Mouse (Mus musculus) adrenal gland, postnatal 25 days (tissue): ENCODE measurements around the gene Akr1b3. TPM values are rescaled to one million over a fixed set of nuclear protein-coding genes. Genes with fewer than 3 reads are reported as not detected.
"Not testable (repeated sequence)": the region's sequence is repeated elsewhere in the genome, so short reads cannot be mapped to it uniquely, and the experiment has no call there.

Experiments
- DNase-seq: peaks from one replicate; pipeline ENCODE4 v3.0.0; 2021; ENCODE audit warnings: mixed read lengths
- long read RNA-seq: library from polyadenylated mRNA; stranded (forward); transcript quantifications from one replicate; pipeline ENCODE4 v2.0.0, GENCODE M21; 2021
- total RNA-seq: library from RNA; stranded (reverse); gene quantifications from 2 replicates; pipeline ENCODE4 v1.2.3, GENCODE M21; 2021

The Akr1b3 gene
- total RNA-seq, result 224 and 233 TPM in 2 replicates
- long read RNA-seq, transcript Akr1b3-201 (10 exons, 1,387 nt), result major isoform, 122 of 134 reads
- long read RNA-seq, partial matches to known transcripts, result 8 of 134 reads
- long read RNA-seq, other reads (novel, unspliced or antisense), result 4 of 134 reads

DNA sequence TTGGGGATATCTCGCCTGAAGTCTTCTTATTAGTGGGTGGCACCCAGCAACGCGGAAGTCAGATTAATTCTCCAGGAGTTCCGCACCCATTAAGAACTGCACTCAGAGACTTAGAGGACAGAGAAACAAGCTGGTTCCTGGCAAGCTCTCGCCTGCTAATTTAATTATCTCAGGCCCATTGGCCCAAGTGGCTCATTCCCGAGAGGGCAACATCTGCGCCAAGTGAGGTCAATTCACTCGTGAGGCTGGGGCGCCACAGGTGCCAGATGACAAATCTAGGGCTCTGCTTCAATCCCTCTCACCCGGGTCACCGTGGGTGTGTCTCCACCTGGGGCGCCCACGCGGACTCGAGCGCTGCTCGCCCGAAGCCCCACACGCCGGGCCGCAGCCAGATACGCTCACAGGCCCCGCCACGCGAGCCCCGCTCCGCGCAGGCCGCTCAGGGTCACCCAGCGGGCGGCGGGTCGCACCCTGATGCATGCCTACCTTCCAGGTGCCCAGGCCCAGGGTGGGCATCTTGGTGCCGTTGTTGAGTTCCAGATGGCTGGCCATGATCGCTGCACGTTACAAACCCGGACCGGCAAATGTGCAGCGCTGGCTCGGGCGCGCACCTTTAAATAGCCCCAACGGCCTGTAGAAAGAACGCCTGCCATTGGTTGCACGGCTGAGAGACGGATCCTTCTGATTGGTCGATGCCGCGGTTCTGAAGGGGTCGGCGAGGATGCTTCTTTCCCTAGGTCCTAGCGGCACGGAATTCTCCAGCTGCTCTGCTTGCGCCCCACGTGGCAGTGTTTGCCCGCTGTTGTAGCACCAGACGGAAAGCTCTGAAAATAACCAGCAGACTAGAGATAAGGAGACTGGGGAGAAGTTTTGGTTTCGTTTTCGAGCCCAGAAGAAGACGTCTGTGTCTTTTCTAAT, at the start of gene Akr1b3:
Gene Akr1b3, minus strand, starts transcription at position 625 of the 918 bp plus-strand sequence.
- peak; percentile 87 for DNase-seq

DNA sequence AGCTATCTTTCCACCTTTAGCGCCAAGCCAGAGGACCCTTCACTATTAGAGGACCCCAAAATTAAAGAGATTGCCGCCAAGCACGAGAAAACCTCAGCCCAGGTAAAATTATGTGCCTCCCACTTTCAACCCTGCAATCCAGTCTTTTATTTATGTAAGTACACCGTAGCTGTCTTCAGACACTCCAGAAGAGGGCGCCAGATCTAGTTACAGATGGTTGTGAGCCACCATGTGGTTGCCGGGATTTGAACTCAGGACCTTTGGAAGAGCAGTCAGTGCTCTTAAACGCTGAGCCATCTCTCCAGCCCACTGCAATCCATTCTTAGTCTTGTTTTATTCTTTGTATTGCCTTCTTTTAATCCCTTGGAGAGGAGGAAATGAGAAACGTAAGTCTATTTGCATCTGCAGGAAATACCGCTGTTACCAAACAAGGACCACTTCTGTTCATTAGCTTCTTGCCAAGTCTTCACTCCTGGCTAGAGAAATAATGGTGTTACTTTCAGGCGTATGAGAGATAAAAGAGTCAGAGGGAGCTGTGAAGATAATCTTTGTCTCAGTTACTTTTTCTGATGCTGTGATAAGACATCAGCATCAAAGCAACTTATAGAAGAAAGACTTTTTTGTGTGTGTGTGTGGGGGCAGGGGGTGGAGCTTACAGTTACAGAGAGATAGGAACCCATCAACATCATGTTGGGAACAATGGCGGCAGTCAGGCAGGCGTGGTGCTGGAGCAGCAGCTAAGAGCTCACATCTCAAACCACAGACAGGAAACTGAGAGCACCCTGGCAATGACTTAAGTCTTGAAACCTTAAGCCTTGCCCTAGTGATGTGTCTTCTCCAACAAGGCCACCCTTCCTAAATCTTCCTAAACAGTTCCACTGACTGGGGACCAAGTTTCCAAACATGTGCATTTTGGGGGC, 47.2 kb upstream of the Akr1b3 start:
- no peak for DNase-seq

DNA sequence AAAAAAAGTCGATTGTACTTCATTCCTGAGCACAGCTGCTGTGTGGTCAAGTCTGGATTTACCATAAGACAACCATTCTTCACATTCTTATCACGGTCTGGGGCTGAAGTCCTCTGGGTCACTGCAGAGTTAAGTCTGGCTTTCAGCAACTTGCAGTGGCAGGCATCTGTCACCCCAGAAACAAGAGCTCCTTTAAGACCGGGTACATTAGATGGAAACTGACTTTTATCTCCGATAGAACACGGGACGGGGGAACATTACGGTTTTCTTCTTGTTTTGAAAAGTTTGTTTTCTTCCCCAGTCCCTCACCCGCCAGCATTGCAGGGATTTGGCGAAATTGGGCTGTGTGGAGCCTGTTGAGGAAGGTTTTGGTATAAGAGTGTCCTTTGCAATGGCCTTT, 38.6 kb upstream of the Akr1b3 start:
- DNase-seq, result no peak

DNA sequence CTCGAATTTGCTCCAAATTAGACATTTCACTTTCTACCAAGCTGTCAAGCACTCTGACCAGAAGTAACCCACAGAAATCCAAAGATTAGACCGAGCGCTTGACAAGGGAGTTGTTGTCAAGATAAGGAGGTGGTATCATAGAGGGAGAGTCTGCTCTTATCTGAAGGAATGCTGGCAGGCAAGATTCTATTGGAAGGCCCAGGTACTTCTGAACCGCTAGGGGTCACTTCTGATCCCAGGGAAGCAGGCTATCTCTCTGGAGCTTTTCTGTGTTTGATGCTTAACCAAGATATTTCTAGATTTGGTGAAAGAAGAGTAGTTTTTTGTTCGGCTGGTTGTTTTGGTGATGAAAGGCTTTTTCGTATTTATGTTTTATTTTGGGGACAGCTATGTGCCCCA, 38.1 kb upstream of the Akr1b3 start:
- no peak for DNase-seq

DNA sequence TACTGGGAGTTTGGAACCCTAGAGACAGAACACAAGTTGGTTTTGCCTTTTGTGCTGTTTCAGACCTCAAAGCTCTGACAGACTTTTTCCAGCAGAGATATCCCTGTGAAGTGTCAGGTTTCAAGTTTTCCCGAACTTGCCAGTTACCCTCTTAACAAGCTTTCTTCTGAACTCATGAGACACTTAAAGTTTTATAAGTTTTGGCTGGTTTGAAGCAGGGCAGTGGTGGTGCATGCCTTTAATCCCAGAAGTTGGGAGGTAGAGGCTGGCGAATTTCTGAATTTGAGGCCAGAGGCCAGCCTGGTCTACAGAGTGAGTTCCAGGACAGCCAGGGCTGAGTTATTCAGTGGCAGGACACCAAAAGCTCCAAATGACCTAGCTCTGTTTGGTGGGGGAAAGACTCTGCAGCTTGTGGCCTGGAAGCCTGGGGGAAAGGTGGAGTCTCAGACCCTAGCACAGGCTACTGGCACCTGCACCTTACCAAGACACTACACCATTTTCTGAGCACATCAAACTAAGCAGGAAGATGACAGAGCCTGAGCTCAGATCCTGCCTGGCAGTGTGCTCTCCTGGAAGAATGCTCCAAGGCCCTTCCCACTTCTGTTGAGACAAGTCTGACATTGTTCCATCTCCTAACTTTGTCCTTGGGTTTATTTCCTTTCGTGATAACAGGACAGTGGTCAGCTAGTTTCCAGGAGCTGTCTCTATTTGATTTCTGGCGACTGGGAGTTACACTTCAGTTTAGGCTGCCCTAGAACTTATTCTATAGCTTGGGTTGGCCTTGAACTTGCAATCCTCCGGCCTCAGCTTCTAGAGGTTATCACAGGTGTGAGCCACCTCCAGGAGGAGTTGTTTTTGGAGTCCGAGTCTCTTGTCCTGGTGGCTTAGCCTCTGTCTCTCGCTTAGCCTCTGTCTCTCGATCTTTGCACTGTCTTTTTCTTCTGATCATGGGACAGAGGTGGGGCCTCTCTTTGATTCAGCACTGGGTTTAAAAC, 37.4 kb upstream of the Akr1b3 start:
- no peak for DNase-seq

DNA sequence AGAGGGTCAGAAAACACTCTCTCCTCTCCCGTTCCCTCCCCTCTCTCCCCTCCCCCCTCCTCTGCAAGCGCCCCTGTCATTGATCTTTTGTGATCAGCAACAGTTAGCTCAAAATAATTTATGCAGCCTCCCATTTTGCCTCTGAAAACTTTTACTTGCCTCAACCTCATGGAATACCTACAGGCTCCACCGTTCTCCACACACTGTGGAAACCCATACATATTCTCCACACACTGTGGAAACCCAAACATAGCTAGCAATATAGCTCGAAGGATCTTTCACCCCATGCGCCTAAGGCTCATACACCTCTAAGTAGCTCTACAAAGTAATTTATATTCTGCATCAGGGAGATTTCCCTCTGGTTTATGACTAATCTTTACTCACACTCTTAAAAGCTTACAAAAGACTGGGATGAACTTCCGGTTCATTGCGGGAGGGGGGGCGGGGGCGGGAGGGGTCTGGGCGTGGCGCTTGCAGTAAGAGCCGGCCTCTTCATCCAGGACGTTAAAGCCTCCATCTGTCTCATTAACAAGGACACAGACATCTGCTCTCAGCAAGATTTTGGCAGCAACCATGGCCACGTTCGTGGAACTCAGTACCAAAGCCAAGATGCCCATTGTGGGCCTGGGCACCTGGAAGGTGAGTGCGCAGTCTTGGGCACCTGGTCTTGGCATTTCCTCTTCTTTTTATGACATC, 36.5 kb upstream of the Akr1b3 start, which contains the start of gene Akr1b8:
Gene Akr1b8, plus strand, starts transcription at position 462 of the 696 bp plus-strand sequence.
- peak; percentile 28 for DNase-seq

DNA sequence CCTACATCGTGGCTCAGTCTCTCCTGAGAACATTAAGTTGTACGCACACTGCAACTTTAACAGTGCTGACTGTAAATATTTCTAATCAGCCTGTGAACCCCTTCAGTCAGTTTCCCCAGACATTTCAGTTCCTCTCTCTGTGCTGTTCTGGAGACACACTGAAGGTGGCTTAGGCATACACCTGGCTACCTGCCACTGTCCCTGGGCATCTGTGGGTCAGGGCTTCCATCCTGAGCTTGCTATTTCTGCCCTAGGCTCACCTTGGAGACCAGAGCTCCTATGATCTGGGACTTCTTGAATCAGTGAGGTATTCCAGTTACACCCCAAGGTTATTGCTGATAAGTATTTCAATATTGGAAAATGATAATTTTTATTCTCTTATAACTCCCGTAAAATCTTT, 35.1 kb upstream of the Akr1b3 start:
- no peak for DNase-seq

DNA sequence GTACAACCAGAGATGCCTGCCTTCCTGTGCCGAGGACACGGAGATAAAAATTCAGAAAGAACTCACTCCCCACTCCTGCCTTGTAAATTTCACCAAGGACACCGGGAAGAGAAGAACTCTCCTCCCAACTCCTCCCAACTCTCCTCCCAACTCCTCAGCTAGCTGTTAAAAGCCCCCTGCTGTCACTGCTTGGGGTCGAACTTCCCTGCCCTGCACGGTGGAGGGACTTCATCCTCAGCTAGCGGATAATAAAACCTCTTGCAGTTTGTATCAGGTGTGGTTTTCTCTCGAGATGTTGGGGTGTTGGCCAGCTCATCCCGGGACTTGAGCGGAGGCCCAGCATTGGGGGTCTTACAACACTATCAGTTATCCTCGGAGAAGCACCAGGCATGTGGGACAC, 34.2 kb upstream of the Akr1b3 start:
- not testable (repeated sequence) for DNase-seq

DNA sequence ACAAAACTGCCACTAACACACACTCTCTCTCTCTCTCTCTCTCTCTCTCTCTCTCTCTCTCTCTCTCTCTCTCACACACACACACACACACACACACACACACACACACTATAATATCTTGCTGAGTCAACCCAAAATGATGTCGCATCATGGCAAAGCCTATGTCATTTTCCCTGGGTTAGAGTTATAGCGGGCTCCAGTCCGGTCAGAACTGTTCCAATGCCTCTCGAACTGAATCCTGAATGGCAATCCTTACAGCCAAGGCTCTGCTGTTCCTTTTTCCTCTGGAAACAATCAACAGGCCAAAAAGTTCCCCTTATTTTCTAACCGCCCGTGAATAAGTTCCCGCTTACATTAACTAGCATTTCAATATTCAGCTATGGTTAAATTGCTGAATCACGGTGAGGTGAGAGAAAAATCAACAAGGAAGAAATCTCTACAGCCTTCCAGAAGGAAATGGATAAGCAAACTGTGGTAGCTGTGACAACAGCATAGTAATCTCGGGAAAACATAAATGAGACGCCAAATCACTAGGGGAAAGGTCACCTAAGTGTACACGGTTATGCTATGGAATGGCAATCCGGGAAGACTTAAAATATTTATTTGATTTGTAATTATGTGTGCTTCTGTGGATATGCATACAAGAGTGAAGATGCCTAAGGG, 32.9 kb upstream of the Akr1b3 start:
- no peak for DNase-seq

DNA sequence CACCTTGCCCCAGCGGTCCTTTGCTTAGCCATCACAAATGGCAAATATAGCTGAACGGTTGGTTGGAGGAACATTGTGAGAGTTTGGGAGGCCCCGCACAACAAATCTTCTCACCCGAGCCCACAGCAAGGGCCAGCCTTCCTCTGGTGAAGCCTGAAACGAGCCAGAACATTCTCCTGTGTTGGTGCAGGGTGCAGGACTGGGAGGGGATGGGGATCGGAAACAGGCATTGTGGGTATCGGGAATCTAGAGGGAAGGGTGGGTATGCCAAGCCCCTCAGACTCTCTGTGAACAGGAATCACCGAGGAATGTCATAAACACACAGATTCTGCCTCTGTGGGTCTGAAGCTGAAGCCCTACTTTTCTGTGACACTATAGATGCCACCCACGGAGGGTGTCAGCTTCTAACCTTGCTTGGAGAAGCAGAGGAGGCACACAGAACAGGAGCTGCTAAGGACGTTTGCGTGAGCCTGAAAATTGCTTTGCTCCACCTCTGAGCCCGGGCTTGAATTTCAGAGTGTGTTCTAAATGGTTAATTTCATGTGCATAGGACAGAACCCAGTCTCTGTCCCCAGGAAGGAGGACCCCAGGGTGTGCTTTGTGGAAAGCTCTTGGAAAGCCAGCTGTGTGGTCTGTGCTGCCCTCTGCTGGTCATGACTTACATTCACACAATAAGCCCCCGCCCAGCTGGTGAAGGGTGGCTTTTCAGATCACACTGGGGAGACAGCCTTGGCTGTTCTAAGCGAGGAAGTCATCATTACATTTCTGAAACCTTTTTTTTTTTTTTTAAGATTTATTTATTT, 29.0 kb upstream of the Akr1b3 start:
- DNase-seq, result peak; percentile 66

DNA sequence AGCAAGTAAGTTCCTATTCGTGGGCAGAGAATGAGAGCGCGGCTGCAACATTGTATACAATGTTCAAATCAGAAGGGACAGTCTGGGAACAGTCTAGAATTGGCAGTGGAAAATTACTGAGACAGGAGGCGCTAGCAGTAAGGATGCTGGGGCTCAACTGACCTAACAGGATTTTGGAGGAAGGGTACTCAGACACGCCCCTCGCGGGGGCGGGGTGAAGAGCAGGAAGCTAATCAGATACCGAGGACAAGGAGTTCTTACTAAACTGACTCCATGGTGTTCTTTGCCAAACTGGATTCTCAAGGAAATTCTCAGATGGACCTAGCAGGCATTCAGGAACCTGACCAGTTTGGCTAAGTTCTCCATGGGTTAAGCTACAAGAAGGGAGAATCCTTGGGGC, 27.7 kb upstream of the Akr1b3 start:
- no peak for DNase-seq

DNA sequence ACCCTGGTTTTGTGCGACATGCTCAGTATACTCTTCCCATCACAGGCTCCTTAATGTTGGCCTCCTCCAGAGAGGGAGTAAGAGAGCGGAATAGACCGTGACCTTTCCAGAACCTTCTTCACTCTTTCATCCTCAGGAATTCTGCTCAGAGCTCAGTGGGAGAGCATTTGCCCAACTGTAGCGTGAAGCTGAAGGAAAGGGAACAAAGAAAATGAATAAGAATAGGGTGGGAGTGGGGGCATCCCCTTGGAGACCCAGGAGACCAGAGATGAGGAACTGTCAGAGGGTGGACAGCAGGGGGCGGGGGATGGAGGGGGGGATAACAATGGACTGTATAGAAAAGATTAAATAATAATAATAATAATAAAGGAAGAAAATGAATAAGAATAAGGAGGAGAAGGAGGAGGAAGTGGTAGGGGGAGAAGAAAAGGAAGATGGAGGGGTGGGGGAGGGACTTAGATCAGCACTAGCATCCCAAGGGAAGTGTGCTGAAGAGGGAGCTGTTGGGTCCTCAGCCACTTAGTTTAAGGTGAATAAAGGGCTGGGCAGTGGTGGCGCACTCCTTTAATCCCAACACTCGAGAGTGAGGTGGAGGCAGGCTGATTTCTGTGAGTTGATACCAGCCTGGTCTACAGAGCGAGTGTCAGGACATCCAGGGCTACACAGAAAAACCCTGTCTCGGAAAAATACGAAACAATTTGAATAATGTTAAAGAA, 27.0 kb upstream of the Akr1b3 start:
- no peak for DNase-seq

DNA sequence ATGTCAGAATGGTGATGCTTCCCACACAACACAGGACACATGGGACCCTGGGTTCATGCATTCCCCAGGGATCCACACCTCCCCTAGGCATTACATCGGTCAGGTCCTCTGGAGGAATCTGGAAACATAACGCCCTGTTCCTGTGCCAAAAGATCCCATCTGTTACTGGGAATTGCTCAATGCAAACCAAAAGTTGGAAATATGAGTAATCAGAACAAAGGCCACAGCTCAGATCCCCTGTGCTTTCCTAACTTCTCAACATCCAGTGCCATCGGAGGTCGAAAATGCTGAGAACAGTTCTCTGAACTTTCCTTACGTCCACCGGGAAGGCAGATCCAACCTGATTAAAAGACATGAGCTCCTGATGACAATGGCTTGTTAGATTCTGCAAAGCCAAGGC, 26.1 kb upstream of the Akr1b3 start:
- DNase-seq, result no peak

DNA sequence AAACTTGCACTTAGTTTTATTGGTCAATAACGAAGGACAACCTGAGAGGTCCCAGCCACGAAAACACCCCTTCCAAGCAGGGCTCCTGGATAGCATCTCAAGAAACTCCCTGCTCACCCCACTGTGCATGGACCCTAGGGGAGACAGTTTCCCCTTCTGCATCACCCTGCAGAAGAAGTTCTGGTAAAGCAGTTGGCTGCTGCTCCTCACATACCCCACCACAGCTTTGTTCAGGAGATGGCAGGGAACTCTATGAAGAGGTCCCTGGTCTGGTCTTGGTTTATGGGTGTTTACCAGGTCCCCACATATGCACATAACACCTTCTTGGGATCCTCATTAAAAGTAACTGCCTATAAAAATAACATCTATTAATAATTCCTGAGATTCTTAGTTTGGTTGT, 25.2 kb upstream of the Akr1b3 start:
- no peak for DNase-seq

DNA sequence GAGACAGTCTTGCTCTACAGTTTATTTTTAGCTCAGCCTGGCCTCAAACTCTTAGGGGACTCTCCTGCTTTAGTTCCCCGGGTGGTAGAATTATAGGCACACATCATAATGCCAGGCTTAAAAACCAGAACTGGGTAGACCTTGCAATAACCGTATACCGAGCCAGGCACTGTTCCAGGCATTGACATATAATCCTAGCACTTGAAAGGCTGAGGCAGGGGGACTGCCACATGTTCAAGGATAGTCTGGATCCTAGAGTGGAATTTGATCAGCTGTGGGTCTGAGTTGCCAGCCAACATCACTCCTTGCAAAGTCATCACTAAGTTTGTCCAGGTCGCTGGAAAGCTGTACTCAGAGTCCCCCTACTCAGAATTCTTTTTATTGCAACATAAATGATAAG, 24.7 kb upstream of the Akr1b3 start:
- no peak for DNase-seq

DNA sequence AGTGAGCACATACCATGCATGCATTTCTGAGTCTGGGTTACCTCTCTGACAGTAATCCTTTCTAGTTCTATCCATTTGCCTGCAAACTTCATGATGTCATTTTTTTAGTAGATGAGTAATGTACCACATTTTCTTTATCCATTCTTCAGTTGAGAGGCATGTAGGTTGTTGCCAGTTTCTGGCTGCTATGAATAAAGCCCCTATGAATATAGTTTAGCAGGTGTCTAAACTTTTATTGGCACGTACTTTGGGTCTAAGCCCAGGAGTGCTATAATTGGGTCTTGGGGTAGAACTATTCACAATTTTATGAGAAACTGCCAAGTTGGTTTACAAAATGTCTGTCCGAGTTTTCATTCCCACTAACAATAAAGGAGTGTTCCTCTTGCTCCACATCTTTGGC, 20.5 kb upstream of the Akr1b3 start:
- DNase-seq, result no peak

DNA sequence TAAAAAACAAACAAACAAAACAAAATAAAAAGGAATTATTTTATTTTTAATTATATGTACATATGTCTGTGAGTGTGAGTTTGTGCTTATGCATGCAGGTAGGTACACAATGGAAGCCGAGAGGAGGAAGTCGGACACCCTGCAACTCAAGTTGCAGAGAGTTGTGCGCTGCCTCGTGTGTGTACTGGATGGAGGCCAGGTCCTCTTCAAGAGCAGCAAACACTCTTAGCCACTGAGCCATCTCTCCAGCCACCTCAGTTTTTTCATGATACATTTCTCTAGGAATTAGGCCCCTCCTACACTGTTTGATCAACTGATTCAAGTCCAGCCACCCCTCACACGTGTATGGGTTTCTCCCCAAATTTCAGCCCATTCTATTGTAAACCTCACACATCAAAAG, 17.4 kb upstream of the Akr1b3 start:
- DNase-seq, result no peak

DNA sequence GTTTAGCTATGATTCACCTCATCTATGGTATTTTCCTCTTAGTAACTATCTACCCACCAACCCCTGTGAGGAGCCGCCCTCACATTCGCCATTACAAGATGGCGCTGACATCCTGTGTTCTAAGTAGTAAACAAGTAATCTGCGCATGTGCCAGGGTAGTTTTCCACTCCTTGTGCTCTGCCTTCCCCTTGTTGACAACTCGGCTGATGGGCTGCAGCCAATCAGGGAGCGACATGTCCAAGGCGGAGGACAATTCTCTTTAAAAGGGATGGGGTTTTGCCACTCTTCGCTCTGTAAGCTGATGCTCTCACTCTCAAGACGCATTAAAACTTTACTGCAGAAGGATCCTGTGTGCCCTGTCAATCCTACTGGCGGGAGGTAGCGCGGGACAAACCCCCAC, 14.5 kb upstream of the Akr1b3 start:
- DNase-seq, result not testable (repeated sequence)

DNA sequence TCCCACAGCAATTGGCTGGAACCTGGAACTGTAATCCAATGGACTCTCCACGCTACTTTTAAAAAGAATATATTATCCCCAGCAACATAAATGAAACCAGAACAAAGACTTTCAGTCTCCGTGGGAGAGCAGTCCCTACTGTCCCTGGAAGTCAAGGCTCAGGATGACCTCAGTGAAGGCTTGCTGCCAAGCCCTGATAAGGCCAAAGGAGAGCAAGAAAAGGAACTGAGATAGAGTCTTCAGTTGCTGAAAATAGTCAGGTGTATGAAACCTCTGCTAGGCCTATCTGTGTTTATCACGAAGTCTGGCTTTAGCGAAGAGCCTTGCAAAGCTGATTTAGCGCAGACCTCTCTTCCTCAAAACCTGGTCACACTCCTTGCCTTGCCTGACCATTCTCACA, 14.1 kb upstream of the Akr1b3 start:
- DNase-seq, result peak; percentile 51
